Mouse (Mus musculus) cerebellum, adult 8-10 months (tissue): ENCODE results near the gene Frs2.
"Not testable (repeated sequence)": the region's sequence is repeated elsewhere in the genome, so short reads cannot be mapped to it uniquely, and the experiment has no call there.

ENCODE experiments used
- DNase-seq: peaks from one replicate; pipeline ENCODE4 v3.0.0; 2022

Frs2 gene

DNA sequence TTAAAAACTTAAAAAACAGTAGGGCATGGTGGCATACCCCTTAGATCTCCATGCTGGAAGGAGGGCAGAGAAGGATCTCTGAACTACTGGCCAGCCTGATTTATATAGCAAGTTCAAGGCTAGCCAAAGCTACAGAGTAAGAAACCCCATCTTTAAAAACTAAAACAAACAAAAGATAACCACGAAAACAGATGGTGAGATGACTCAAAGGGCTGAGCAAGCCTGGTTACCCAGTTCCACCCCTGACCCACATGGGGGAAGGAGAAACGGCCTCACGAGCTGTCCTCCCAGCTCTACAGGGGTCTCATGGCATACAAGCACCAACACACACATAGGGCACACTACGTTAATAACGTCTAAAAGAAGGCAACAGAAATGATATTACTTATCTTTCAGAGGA, 48.2 kb downstream of the Frs2 start:
- DNase-seq = no peak

DNA sequence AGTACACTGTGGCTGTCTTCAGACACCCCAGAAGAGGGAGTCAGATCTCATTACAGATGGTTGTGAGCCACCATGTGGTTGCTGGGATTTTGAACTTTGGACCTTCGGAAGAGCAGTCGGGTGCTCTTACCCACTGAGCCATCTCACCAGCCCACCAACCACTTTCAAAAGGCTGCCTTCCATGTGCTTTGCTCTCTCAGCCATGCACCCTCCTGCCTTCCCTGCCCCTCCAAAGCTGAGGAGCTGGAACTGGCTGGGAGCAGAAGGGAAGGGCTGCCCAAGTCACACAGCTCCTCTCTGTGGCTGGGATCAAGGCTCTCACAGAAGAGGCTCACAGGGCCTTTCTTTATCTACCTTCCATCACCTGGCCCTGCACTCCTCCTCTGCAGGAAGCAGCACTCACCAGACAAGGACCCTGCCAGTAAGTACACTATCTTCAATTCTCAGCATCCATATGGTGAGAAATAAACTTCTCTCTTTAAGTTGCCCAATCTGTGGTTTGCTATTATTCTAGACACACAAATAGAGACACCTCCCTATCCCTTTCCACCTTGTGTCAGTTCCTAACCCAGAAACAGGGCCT, 51.1 kb downstream of the Frs2 start:
- DNase-seq = no peak

DNA sequence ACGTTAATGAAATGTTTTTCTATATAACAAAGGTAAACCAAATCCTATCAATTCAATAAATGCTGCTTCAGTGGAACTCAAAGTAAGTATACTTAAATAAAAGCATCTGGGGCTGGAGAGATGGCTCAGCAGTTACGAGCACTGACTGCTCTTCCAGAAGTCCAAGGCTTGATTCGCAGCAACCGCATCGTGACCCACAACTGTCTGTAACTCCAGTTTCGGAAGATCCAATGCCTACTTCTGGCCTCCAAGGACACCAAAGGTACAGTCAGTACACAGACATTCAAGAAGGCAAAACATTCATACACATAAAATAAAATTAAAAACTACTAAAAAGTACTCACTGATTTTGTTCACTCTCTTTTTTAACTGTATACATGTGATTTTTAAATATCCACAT, 52.2 kb downstream of the Frs2 start:
- DNase-seq = no peak

DNA sequence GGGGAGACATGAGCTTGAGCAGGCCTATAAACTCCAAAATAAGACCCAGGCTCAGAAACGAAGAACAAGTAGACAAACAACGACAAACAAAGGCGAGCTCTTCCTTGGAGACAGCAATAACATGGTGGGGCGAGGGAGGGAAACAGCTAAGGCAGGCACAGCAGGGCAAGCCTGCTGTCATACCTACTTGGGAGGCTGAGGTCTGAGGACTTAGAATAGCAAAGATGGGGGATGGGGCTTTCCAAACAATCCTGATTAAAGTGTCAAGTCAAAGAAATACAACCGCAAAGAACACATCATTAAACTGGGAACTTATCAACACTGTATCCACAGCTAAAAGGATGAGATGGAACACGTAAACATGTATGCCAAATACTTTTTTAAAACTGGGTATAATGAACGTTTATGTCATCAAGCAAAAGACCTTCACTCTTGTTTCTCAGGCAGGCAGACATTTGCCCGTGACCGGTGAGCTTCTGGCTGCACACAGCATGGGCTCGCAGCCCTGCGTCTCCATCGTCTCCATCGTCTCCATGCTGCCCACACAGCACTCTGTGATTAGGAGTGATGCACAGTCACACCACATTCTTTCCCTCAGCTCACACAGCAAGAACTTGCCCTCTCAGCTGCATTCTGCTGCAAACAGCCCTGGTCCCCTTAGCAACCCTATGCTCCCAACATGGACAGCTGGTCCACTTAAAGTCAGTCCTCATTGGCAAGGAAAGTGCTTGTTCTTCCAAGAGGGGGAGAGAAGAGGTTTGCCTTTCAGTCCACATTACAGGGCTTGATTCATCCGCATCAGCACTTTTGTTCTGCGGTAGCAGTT, 53.6 kb downstream of the Frs2 start:
- DNase-seq = peak; percentile 25

DNA sequence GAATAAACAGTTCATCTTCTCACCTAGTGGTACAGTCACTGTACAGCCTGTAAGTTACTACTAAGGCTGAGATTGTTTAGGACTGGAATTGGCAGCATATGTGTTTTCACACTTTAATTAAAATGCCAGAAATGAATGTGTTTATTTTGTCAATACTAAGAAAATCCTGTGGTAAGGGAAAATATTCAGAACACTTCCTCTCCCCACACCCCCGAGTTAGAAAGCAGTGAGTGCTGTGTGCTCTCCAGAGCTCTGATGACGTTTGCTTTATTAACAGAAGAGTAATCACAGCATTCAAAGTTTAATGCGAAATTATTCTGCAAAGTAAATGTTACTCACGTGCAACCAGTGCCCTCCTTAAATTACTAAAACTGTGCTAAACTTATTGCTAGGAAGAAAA, 58.7 kb downstream of the Frs2 start:
- DNase-seq = no peak

DNA sequence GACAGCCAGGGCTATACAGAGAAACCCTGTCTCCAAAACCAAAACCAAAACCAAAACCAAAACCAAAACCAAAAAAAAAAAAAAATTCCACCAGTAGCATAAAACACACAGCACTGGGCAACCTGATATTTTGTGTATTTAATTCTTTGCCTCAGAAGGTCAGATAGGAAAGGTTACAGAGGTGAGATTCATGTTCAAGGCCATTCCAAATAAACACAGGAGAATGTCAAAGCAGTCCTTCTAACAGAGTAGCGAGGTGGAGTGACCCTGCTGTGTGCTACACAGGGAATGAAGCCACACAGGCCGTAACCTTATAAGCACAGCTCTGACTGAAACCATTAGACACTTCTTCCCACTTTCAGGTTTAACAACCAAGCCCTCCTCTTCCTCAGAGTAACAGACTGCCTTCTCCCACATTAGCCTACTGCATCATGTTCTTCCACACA, 66.4 kb downstream of the Frs2 start:
- no peak for DNase-seq

DNA sequence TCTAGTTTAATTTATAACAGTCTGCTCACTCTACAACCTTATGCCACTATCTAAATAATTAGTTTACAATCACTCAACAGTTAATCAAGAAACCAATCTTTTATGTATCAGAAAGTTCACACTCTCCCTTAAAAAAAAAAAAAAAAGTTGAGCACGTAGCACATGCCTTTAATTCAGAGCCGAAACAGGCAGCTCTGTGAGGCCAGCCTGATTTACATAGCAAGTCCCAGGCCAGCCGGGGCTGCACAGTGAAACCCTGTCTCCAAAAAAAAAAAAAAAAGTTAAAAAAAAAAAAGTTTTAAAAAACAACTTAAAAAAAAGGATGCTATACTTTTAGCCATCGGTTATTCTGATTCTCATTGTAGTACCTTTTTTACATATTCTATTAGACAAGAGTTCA, 67.0 kb downstream of the Frs2 start:
- DNase-seq = no peak

DNA sequence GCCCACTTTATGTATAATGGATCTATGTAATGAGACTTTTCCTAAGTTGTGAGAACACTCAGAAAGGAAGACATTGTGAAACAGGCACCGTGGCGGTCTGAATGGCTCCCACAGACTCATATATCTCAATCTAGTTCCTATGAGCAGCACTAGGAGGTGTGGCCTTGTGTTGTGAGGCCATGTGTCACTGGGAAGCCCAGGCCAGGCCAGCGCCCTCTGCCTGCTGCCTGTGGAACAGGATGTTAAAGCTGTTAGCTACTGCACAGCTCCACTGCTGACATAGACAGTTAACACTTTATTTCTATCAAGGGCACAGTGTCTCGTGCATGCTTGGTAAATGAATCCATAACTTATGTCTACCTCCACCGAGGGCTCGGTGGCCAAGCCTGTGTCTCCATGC, 70.0 kb downstream of the Frs2 start:
- DNase-seq = no peak

DNA sequence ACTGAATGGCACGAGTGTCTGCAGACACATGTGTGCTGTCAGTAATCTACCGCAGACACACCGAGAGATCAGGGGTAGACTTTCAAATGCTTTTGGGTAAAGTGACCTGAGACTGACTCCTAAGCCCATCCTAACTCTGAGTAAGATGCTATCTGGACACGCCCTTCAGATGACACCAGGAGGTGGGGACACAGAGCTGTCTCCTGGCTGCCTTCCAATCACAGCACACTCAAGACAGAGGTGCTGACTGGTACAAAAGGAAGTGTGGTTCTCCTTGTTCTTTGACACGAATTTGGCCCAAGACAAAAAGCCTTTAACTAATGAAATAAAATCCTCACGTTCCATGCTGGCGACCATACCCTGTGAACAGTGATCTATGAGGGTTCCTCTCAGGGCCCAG, 75.2 kb downstream of the Frs2 start:
- no peak for DNase-seq

DNA sequence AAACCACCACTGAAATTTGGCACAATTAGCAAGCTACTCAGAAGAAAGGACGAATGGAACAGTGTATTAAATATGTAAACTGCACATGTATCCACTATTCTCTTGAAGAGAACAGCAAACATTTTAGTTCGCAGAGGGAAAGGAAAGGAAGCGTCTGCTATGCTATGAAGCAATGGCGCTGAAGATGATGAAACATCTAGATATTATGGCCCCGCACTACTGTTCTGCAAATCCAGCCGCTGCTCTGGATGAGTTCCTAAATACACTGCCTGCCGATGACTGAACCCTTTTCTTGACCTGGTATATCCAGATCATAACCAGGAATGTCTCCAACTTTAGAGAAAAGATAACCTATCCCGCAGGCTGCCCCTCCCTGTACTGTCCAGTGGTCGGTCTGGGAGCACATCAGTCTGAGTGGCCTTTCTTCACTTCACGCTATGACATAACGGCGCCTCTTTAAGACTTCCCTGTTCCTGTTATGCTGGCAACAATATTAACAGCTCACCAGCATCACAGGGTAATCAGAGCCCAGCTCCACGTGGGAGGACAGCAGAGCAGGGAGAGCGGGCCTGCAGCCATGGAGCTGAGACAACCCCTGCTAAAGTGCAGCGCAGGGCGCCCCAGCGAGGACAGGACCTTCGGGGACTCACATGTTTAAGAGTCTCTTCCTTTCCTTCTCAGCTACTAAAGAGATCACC, 76.0 kb downstream of the Frs2 start:
- no peak for DNase-seq

DNA sequence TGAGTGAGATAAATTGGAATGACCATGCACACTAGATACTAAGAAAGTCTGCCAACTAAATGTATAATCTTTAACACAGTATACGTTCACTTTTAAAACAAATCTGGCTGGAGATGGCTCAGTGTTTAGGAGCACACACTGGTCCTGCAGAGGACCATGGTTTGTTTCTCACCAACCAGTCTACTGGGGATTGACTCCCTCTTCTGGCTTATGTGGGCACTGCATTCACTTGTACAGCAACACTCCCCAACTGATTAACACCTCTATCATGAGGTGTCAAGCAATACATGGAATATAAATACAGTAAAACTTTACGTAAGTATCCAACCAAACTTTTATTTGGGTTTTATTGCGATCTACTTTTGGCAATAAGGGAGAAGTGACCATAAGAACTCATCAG, 79.2 kb downstream of the Frs2 start:
- DNase-seq = no peak

DNA sequence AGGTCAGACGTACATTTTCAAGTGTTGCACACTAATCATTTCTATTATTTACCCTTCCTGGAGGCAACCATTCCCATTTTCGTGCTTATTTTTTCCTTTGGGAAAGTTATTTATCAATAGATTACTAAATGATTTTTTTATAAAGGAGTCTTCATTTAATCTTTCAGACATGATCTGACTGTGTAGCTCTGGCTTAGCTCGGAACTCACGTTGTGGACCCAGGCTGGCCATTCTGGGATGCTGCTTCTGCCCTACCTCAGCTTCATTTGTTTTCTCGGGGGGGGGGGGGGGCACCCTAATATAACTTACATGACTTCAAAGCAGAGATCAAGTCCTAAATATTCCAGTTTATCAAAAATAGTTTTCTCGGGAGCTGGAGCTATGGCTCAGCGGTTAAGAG, 84.3 kb downstream of the Frs2 start:
- DNase-seq = no peak

DNA sequence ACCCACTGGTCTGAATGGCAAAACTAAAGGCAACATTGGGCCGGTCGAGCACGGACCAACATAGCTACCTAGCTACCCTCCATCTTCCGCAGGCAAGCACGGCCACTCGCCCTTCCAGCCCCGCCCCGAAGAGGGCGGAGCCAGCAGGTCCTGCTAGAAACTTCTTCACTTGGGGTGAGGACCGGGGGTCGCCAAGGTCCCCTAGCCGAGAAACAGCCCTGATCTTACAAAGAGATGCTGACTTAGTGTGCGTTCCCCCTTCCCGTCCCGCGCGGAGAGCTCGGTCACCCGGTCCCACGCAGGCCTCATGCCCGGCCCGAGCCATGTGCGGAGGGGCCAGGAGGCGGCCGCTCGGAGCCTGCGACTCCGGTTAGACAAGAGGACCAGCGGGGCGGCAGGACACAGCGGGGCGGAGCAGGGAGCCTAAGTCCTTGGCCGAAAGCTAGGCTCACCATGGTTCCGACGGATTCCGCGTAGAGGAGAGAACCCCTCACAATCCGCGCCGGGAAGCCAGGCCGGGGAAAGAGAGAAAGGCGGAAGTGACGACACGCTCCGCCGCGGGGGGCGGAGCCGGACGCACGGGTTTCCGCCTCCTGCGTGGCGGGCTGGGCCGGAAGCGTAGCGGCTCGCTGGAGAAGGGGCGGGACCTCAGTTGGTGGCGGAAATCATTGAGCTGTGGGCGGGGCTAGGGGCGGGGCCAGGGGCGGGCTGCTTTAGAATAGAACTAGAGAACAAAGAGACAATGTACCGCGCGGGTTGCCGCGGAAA, 84.9 kb downstream of the Frs2 start, which contains the start of gene Cct2:
Cct2 (minus strand) TSS at position 561 of the 768 bp plus-strand sequence.
- peak; percentile 89 for DNase-seq

DNA sequence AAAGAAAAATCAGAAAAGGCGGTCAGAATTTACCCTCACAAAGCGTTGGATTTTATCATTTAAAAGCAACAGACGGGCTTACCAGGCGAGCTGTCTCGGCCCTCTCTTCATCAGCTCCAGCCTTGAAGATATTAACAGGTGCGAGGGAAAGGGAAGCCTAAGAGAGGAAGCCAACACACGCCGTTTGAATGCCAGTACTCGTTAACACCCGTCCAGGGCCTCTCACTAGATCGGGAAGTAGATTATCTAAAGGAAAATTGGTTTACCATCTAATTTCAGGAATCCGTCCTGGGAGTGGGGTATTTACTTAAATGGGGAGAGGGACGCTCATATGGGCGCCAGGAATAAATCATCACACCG, 85.5 kb downstream of the Frs2 start:
- no peak for DNase-seq

DNA sequence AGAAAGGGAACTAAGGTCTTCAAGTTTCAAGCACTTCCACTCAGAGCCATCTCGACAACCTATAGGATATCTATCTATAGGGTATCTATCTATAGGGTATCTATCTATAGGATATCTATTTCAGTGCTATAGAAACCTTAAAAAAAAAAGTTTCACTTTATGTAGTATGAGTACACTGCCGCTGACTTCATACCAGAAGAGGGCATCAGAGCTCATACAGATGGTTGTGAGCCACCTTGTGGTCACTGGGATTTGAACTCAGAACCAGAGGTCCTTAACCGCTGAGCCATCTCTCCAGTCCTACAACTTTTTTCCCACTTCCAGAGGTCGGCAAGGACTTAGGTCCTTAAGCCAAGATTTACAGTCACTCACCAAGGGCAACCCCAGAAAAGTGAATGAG, 92.7 kb downstream of the Frs2 start:
- no peak for DNase-seq

DNA sequence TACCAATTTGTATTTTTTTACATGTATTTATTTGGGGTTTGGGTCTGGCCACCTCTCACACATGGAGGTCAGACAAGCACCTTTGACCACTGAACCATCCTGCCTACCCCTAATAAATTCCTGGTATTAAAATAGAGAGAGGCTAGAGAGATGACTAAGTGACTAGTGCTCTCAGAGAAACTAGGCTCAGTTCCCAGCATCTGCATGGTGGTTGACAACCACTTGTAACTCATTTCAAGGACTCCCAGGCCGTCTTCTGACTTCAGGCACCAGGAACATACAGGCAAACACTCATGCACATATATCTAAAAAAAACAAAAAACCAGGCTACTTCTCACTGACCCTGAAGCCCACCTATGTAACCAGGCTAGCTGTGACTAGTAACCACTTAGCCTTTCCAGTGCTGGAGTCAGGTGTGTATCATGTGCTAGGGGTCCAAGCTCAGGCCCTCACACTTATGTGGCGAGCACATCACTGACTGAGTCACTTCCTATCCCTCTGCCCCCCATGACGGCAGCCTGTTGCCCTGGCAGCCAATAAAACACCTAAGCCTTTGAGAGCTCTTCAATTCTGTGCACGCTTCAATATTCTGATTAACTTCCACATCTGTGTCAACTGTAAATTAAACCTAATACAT, 98.3 kb downstream of the Frs2 start:
- DNase-seq = no peak

DNA sequence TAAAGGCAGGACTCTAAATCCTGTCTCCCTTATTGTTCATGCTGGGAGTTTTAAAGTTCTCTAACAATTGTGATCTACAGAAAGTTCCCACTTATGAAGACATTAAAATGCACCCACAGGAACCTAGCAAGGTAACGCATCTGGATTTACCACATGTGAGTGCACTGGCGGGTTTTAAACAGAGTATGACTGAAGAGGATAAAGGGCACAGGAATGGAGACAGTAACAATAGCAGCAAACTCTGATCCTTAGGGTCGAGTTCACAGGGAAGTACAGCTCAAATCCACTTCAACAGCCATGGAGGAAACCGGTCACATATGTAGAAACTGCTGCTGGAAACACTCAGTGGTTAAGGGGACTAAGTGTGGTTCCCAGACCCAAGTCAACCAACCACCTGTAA, 99.1 kb downstream of the Frs2 start:
- no peak for DNase-seq

DNA sequence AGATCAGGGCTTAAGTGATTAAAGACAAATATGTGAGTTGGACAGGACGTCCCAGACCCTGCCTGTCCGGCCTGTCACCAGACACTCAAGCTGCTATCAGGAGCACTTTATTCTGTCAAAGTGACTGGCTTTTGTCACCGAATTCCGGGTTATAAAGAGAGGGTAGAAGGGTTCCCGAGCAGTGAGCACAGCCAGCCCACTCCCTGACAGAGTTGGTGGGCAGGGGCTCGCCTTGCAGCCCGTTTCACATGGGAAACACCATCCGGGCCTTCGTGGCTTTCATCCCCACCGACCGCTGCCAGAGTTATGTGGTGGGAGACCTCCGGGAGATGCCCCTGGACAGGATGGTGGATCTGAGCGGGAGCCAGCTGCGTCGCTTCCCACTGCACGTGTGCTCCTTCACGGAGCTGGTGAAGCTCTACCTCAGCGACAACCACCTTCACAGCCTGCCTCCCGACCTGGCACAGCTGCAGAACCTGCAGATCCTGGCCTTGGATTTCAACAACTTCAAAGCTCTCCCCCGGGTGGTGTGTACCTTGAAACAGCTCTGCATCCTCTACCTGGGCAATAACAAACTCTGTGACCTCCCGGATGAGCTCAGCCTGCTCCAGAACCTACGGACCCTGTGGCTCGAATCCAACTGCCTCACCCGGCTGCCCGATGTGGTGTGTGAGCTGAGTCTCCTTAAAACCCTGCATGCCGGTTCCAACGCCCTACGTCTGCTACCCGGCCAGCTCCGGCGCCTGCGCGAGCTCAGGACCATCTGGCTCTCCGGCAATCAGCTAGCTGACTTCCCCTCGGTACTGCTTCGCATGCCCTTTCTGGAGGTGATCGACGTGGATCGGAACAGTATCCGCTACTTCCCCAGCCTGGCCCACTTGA, 102.9 kb downstream of the Frs2 start, which contains the start of gene Lrrc10:
Lrrc10 (plus strand) TSS at position 167 of the 882 bp plus-strand sequence.
- DNase-seq = peak; percentile 41

DNA sequence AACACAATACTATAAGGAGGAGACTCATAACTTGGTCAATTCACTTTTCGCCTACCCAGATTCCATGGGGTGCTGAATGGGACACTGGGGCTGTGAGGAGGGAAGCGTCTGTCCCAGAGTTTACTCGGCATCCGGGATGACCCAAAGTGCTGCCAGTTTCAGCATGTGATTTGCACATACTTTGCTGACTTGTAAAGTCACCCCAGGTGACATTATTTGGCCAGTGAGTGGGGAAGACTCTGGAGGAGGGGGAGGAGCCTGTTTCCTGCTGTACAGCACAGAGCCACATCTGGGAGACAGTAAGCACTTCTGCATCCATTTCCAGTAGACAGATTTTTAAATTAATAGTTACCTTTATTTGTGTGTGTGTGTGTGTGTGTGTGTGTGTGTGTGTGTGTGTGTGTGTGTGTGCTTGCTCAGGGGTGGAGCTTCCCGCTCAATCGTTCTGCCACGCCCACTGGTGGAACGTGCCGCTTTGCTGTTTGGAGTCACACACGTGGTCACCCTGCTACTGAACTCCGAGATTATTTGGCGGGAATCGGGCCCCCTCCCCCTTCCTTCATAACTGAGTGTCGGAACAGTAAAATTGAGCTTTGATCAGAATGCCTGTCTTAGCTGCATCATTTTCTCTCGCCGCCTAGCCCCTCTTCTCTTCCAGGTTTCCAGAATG, 104.7 kb downstream of the Frs2 start:
- DNase-seq = not testable (repeated sequence)

DNA sequence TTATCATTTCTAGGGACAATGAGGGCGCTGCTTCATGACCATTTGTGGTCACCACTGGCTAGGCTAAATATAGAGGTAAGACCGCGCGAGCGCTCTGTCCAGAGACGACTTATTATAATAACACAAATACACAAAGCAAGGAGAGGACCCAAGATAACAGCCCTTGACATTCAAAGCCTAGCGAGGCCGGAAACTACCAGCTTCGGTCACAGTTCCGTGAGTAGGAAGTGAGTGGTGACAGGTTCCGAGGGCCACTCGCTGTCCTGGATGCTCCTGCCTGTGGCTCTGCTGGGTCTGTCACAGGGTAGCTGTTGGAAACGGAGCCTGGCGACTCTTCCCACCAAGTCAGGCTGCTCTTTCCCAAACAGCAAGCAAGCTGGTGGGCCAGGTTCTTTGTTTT, 106.0 kb downstream of the Frs2 start:
- DNase-seq = no peak

DNA sequence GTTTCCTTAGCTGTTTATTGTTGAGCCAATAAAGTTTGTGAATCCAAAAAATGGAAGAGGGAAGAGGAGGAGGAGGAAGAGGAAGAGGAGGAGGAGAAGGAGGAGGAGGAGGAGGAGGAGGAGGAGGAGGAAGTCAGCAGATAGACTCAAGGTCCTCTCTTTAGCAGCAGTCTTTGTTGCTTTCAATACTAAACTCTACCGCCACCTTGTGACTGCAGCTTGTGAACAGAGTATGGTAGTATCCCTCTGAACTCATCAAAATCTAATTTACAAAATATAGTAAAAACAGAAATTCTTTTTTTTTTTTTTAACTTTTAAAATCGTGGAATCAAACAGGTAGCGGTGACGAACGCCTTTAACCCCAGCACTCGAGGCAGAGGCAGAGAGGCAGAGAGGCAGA, 108.0 kb downstream of the Frs2 start:
- no peak for DNase-seq
